Mouse (Mus musculus) fat pad, adult 2 months (tissue): ENCODE data around the gene Bag1.

Source experiments
- DNase-seq: peaks from one replicate; pipeline ENCODE4 v3.0.0-alpha.2; 2011; ENCODE audit warnings: low read depth, low spot score; ENCODE audit errors: extremely low read depth

Gene Bag1

GRCm38 (mm10) chr4:40889983-40890382 lies 58.1 kb downstream of the Bag1 start:
- DNase-seq: no peak

- DNase-seq: no peak
These were observed 58.8 kb downstream of the Bag1 start for GRCm38 (mm10) chr4:40889252-40889651.

- no peak for DNase-seq
These were observed 59.3 kb downstream of the Bag1 start for GRCm38 (mm10) chr4:40888839-40889238.
